Mouse (Mus musculus) liver, embryonic 12.5 days (tissue): ENCODE measurements around the gene Amer3. TPM values are rescaled to one million over a fixed set of nuclear protein-coding genes. Genes with fewer than 3 reads are reported as not detected.
"Not testable (repeated sequence)": the region's sequence is repeated elsewhere in the genome, so short reads cannot be mapped to it uniquely, and the experiment has no call there.

Source experiments
- ATAC-seq: fragments of 200-750 bp; cut with Nextera tagmentation; 2 replicates; pipeline ENCODE4 v1.8.0; 2017; ENCODE audit warnings: moderate number of reproducible peaks, mild to moderate bottlenecking, moderate library complexity
- H3K27ac ChIP-seq: fragments of 300-500 bp; sonication (generic); 2 replicates; pipeline ENCODE4 v1.5.1; 2016; ENCODE audit warnings: mild to moderate bottlenecking
- H3K27me3 ChIP-seq: fragments of 300-500 bp; sonication (generic); replicated peaks from 2 replicates; pipeline ENCODE4 v1.6.1; 2016; ENCODE audit warnings: mild to moderate bottlenecking, moderate library complexity
- H3K36me3 ChIP-seq: fragments of 300-500 bp; sonication (generic); 2 replicates; pipeline ENCODE4 v1.6.1; 2016; ENCODE audit warnings: mild to moderate bottlenecking, moderate library complexity
- H3K4me1 ChIP-seq: fragments of 300-500 bp; sonication (generic); 2 replicates; pipeline ENCODE4 v1.6.1; 2016
- H3K4me2 ChIP-seq: fragments of 300-500 bp; sonication (generic); 2 replicates; pipeline ENCODE4 v1.6.1; 2016; ENCODE audit warnings: mild to moderate bottlenecking, moderate library complexity
- H3K4me3 ChIP-seq: fragments of 300-500 bp; sonication (generic); 2 replicates; pipeline ENCODE4 v1.5.1; 2016; ENCODE audit warnings: mild to moderate bottlenecking, moderate library complexity
- H3K9ac ChIP-seq: fragments of 300-500 bp; sonication (generic); 2 replicates; pipeline ENCODE4 v1.6.1; 2016; ENCODE audit warnings: mild to moderate bottlenecking, moderate library complexity
- H3K9me3 ChIP-seq: fragments of 300-500 bp; sonication (generic); replicated peaks from 2 replicates; pipeline ENCODE4 v1.6.1; 2016; ENCODE audit warnings: mild to moderate bottlenecking, moderate library complexity
- WGBS: fragments of 180-500 bp; shearing (Covaris S2); methylation state at CpG from one replicate; pipeline ENCODE4 v1.1.7; 2016; ENCODE audit not compliant: insufficient replicate concordance; 5-methylcytosine and 5-hydroxymethylcytosine counted together
- polyA plus RNA-seq: library from polyadenylated mRNA; unstranded; fragments of >200 nt; fragmentation: Nextera tagmentation; extraction: Ambion mirVana; gene quantifications from 2 replicates; pipeline ENCODE4 v1.2.1, GENCODE M21; 2016

The Amer3 gene
- polyA plus RNA-seq, 1 experiment from 2014 or later = not detected

- not testable (repeated sequence) for H3K27me3 ChIP-seq, ATAC-seq, H3K4me2 ChIP-seq, H3K27ac ChIP-seq, H3K4me1 ChIP-seq, H3K4me3 ChIP-seq, H3K9me3 ChIP-seq, H3K36me3 ChIP-seq, H3K9ac ChIP-seq
- 80% methylated on average over 13 of the region's 13 CpGs for WGBS
These were observed 40.7 kb downstream of the Amer3 start for GRCm38 (mm10) chr1:34620116-34620515.

- H3K27me3 ChIP-seq, H3K9ac ChIP-seq, H3K4me1 ChIP-seq, H3K36me3 ChIP-seq, H3K27ac ChIP-seq, H3K9me3 ChIP-seq, ATAC-seq, H3K4me2 ChIP-seq, H3K4me3 ChIP-seq: not testable (repeated sequence)
- 72% methylated on average over 5 of the region's 5 CpGs for WGBS
These were observed 41.3 kb downstream of the Amer3 start for GRCm38 (mm10) chr1:34620761-34621160.

GRCm38 (mm10) chr1:34635711-34636110 lies 56.3 kb downstream of the Amer3 start:
- Histone ChIP-seq H3K36me3 (no peaks in the 10 kb centered on the region), H3K4me3 (no peak overlapping the region), H3K4me1 (no peaks in the 10 kb centered on the region), H3K27me3 (0 out of 2 replicates have a peak, but pooled peaks cover 5% of the 10 kb centered on the region), H3K9me3 (no peaks in the 10 kb centered on the region), H3K27ac (no peak overlapping the region), H3K4me2 (no peak overlapping the region), H3K9ac (no peak overlapping the region)
- 60% methylated on average over 18 of the region's 18 CpGs for WGBS
- ATAC-seq = no peak

Other genes with a start within 250 kb of the Amer3 start
- 34.3 and 35.1 TPM in 2 replicates for gene Ccdc115, start 140.0 kb upstream of the Amer3 start, polyA plus RNA-seq
- gene Imp4, start 139.8 kb upstream of the Amer3 start, polyA plus RNA-seq = 96.4 and 100 TPM in 2 replicates
- 18.6 and 19.1 TPM in 2 replicates for gene Ptpn18, start 119.9 kb upstream of the Amer3 start, polyA plus RNA-seq
- not detected in 2 replicates for gene Prss39, start 81.2 kb upstream of the Amer3 start, polyA plus RNA-seq
- gene Cfc1, start 44.0 kb upstream of the Amer3 start, polyA plus RNA-seq = not detected in 2 replicates
- not detected in 2 replicates for gene Prss40, start 18.7 kb upstream of the Amer3 start, polyA plus RNA-seq